Mouse (Mus musculus) ovary, postnatal 36 days (tissue): ENCODE data around the gene Plcd1.

Experiments
- DNase-seq: peaks from one replicate; pipeline ENCODE4 v3.0.0; 2022; ENCODE audit warnings: low spot score, mixed read lengths

The Plcd1 gene

GRCm38 (mm10) chr9:119093419-119094295, at the start of gene Plcd1:
Plcd1 (minus strand) TSS chr9:119093502.
- peak; percentile 90 for DNase-seq

GRCm38 (mm10) chr9:119142066-119142465, 48.8 kb upstream of the Plcd1 start:
- DNase-seq: no peak

- DNase-seq: no peak
These were observed 45.5 kb upstream of the Plcd1 start for GRCm38 (mm10) chr9:119138836-119139235.

- no peak for DNase-seq
These were observed 37.4 kb upstream of the Plcd1 start for GRCm38 (mm10) chr9:119130692-119131091.

- DNase-seq: no peak
These were observed 35.3 kb upstream of the Plcd1 start for GRCm38 (mm10) chr9:119128436-119129181.

GRCm38 (mm10) chr9:119122596-119123369, 29.5 kb upstream of the Plcd1 start:
- no peak for DNase-seq

GRCm38 (mm10) chr9:119120168-119120560, 26.9 kb upstream of the Plcd1 start:
- no peak for DNase-seq

GRCm38 (mm10) chr9:119119409-119120167, 26.3 kb upstream of the Plcd1 start:
- DNase-seq: no peak

- no peak for DNase-seq
These were observed 21.6 kb upstream of the Plcd1 start for GRCm38 (mm10) chr9:119114911-119115310.

GRCm38 (mm10) chr9:119110640-119111039, 17.3 kb upstream of the Plcd1 start:
- DNase-seq: no peak

- no peak for DNase-seq
These were observed 16.5 kb upstream of the Plcd1 start for GRCm38 (mm10) chr9:119109685-119110353.

GRCm38 (mm10) chr9:119107566-119107965, 14.3 kb upstream of the Plcd1 start:
- no peak for DNase-seq

- DNase-seq: no peak
These were observed 9.4 kb upstream of the Plcd1 start for GRCm38 (mm10) chr9:119102783-119103113.

GRCm38 (mm10) chr9:119101992-119102782, 8.9 kb upstream of the Plcd1 start, which contains the start of gene Dlec1:
Dlec1 (plus strand) TSS chr9:119102478.
- peak; percentile 64 for DNase-seq

GRCm38 (mm10) chr9:119100177-119100898, 7.0 kb upstream of the Plcd1 start:
- DNase-seq: no peak

GRCm38 (mm10) chr9:119094462-119095109, 1.3 kb upstream of the Plcd1 start:
- DNase-seq: no peak

GRCm38 (mm10) chr9:119092473-119093418, 556 bp downstream of the Plcd1 start:
- DNase-seq: no peak
